Mouse (Mus musculus) MEL (cell line): ENCODE data around the gene Gtf2ird1. TPM values are rescaled to one million over a fixed set of nuclear protein-coding genes. Genes with fewer than 3 reads are reported as not detected.

Experiments
- DNase-seq: peaks from one replicate; pipeline ENCODE4 v3.0.0; 2011; ENCODE audit warnings: low read depth, low spot score
- H3K27ac ChIP-seq: 2 replicates; pipeline ENCODE4 v1.5.1; 2012; ENCODE audit warnings: low read depth, mild to moderate bottlenecking, control low read depth, low read length, moderate library complexity; ENCODE audit not compliant: control insufficient read depth
- H3K27me3 ChIP-seq, 2 experiments: fragments of 150-350 bp in 1 of 2; sonication (generic) in 1 of 2; 2 replicates each; pipeline ENCODE4 v1.6.1; 2012; ENCODE audit warnings: low read length in 2 of 2, mild to moderate bottlenecking in 2 of 2, improper control_type of control experiment in 1 of 2, moderate library complexity in 1 of 2; ENCODE audit not compliant: insufficient read depth in 2 of 2, control insufficient read depth in 1 of 2
- H3K36me3 ChIP-seq, 2 experiments: 2 replicates each; pipeline ENCODE4 v1.6.1; 2012 to 2014; ENCODE audit warnings: low read length in 2 of 2, improper control_type of control experiment in 1 of 2, inconsistent platforms in 1 of 2, mild to moderate bottlenecking in 1 of 2; ENCODE audit not compliant: insufficient read depth in 2 of 2, control insufficient read depth in 1 of 2
- H3K4me1 ChIP-seq, 2 experiments: fragments of 150-350 bp in 1 of 2; sonication (generic) in 1 of 2; 2 replicates each; pipeline ENCODE4 v1.6.1; 2012; ENCODE audit warnings: low read length in 2 of 2, improper control_type of control experiment in 1 of 2, mild to moderate bottlenecking in 1 of 2; ENCODE audit not compliant: insufficient read depth in 2 of 2, control insufficient read depth in 1 of 2
- H3K4me3 ChIP-seq, 2 experiments: fragments of 150-350 bp in 1 of 2; sonication (generic) in 1 of 2; 2 replicates each; pipeline ENCODE4 v1.5.1; 2012; ENCODE audit warnings: low read depth in 2 of 2, low read length in 2 of 2, mild to moderate bottlenecking in 2 of 2, moderate library complexity in 2 of 2, control low read depth in 1 of 2, improper control_type of control experiment in 1 of 2; ENCODE audit not compliant: control insufficient read depth in 1 of 2, insufficient read depth in 1 of 2
- H3K79me2 ChIP-seq: 2 replicates; pipeline ENCODE4 v1.6.1; 2012; ENCODE audit warnings: mild to moderate bottlenecking, low read length, moderate library complexity; ENCODE audit not compliant: control insufficient read depth, poor library complexity, insufficient read depth
- H3K9ac ChIP-seq: 2 replicates; pipeline ENCODE4 v1.6.1; 2012; ENCODE audit warnings: low read depth, mild to moderate bottlenecking, control low read depth, low read length, moderate library complexity; ENCODE audit not compliant: control insufficient read depth, poor library complexity, severe bottlenecking
- H3K9me3 ChIP-seq: fragments of 150-350 bp; sonication (generic); replicated peaks from 2 replicates; pipeline ENCODE4 v1.6.1; 2012; ENCODE audit warnings: mild to moderate bottlenecking, low read length, improper control_type of control experiment, moderate library complexity; ENCODE audit not compliant: insufficient read depth
- BHLHE40 ChIP-seq: IDR thresholded peaks from 2 replicates; pipeline ENCODE4 v1.6.1; 2012; ENCODE audit warnings: low read depth, mild to moderate bottlenecking, inconsistent platforms, low read length, improper control_type of control experiment, borderline replicate concordance
- ELF1 ChIP-seq: IDR thresholded peaks from 2 replicates; pipeline ENCODE4 v1.6.1; 2014; ENCODE audit warnings: low read depth, mild to moderate bottlenecking, inconsistent platforms, low read length, improper control_type of control experiment, moderate library complexity
- EP300 ChIP-seq, 2 experiments: IDR thresholded peaks; 2 replicates each; pipeline ENCODE4 v1.6.1; 2011; ENCODE audit warnings: improper control_type of control experiment in 2 of 2, low read length in 2 of 2, low read depth in 1 of 2, mild to moderate bottlenecking in 1 of 2
- ETS1 ChIP-seq: IDR thresholded peaks from 2 replicates; pipeline ENCODE4 v1.6.1; 2012; ENCODE audit warnings: low read depth, mild to moderate bottlenecking, inconsistent platforms, low read length, improper control_type of control experiment, moderate library complexity
- GABPA ChIP-seq: IDR thresholded peaks from 2 replicates; pipeline ENCODE4 v1.6.1; 2012; ENCODE audit warnings: low read depth, mild to moderate bottlenecking, inconsistent platforms, low read length, improper control_type of control experiment, moderate library complexity
- JUND ChIP-seq: IDR thresholded peaks from 2 replicates; pipeline ENCODE4 v1.6.1; 2011; ENCODE audit warnings: low read depth, mild to moderate bottlenecking, improper control_type of control experiment, low read length
- MAFK ChIP-seq: IDR thresholded peaks from 2 replicates; pipeline ENCODE4 v1.6.1; 2011; ENCODE audit warnings: low read depth, mild to moderate bottlenecking, low read length, improper control_type of control experiment, borderline replicate concordance
- MAX ChIP-seq: IDR thresholded peaks from 2 replicates; pipeline ENCODE4 v1.6.1; 2011; ENCODE audit warnings: low read length, improper control_type of control experiment
- MXI1 ChIP-seq: IDR thresholded peaks from 2 replicates; pipeline ENCODE4 v1.6.1; 2011; ENCODE audit warnings: mild to moderate bottlenecking, low read depth, low read length, improper control_type of control experiment
- MYB ChIP-seq: IDR thresholded peaks from 2 replicates; pipeline ENCODE4 v1.6.1; 2011; ENCODE audit warnings: mild to moderate bottlenecking, low read depth, low read length, improper control_type of control experiment
- MYC ChIP-seq: IDR thresholded peaks from 2 replicates; pipeline ENCODE4 v1.6.1; 2011; ENCODE audit warnings: low read depth, mild to moderate bottlenecking, low read length, improper control_type of control experiment, moderate library complexity
- NELFE ChIP-seq: IDR thresholded peaks from 2 replicates; pipeline ENCODE4 v1.6.1; 2011; ENCODE audit warnings: low read depth, low read length, improper control_type of control experiment
- NRF1 ChIP-seq: IDR thresholded peaks from 2 replicates; pipeline ENCODE4 v1.6.1; 2014; ENCODE audit warnings: low read depth, mild to moderate bottlenecking, inconsistent platforms, low read length, improper control_type of control experiment, moderate library complexity; ENCODE audit not compliant: poor library complexity, insufficient read depth, severe bottlenecking
- POLR2AphosphoS2 ChIP-seq: IDR thresholded peaks from 2 replicates; pipeline ENCODE4 v1.6.1; 2011; ENCODE audit warnings: low read length, improper control_type of control experiment
- POLR2AphosphoS5 ChIP-seq: IDR thresholded peaks from 2 replicates; pipeline ENCODE4 v1.6.1; 2012; ENCODE audit warnings: low read depth, borderline replicate concordance, mild to moderate bottlenecking, inconsistent platforms, low read length, moderate library complexity, mixed read lengths
- RAD21 ChIP-seq: IDR thresholded peaks from 2 replicates; pipeline ENCODE4 v1.6.1; 2011; ENCODE audit warnings: mild to moderate bottlenecking, low read depth, low read length, improper control_type of control experiment
- SMC3 ChIP-seq: IDR thresholded peaks from 2 replicates; pipeline ENCODE4 v1.6.1; 2011; ENCODE audit warnings: low read depth, low read length, improper control_type of control experiment
- TAL1 ChIP-seq: IDR thresholded peaks from 2 replicates; pipeline ENCODE4 v1.6.1; 2012; ENCODE audit warnings: mild to moderate bottlenecking, inconsistent platforms, low read length, moderate library complexity, mixed read lengths
- TBP ChIP-seq: IDR thresholded peaks from 2 replicates; pipeline ENCODE4 v1.8.0; 2011; ENCODE audit warnings: low read depth, low read length, improper control_type of control experiment
- TCF12 ChIP-seq: IDR thresholded peaks from 2 replicates; pipeline ENCODE4 v1.6.1; 2014; ENCODE audit warnings: low read depth, mild to moderate bottlenecking, inconsistent platforms, low read length, improper control_type of control experiment, moderate library complexity
- UBTF ChIP-seq: IDR thresholded peaks from 2 replicates; pipeline ENCODE4 v1.6.1; 2012; ENCODE audit warnings: low read depth, mild to moderate bottlenecking, inconsistent platforms, low read length, improper control_type of control experiment, moderate library complexity, borderline replicate concordance; ENCODE audit not compliant: insufficient read depth
- USF1 ChIP-seq: IDR thresholded peaks from 2 replicates; pipeline ENCODE4 v1.6.1; 2014; ENCODE audit warnings: low read depth, mild to moderate bottlenecking, inconsistent platforms, low read length, improper control_type of control experiment, moderate library complexity
- USF2 ChIP-seq, 2 experiments: IDR thresholded peaks; 2 replicates each; pipeline ENCODE4 v1.6.1; 2011 to 2012; ENCODE audit warnings: improper control_type of control experiment in 2 of 2, low read length in 2 of 2, borderline replicate concordance in 1 of 2, inconsistent platforms in 1 of 2, low read depth in 1 of 2, mild to moderate bottlenecking in 1 of 2; ENCODE audit not compliant: insufficient read depth in 1 of 2
- ZMIZ1 ChIP-seq: IDR thresholded peaks from 2 replicates; pipeline ENCODE4 v1.6.1; 2012; ENCODE audit warnings: low read depth, mild to moderate bottlenecking, inconsistent platforms, low read length, improper control_type of control experiment, moderate library complexity
- ZNF384 ChIP-seq: IDR thresholded peaks from 2 replicates; pipeline ENCODE4 v1.6.1; 2012; ENCODE audit warnings: low read depth, mild to moderate bottlenecking, inconsistent platforms, low read length, improper control_type of control experiment
- polyA plus RNA-seq, 2 experiments: library from polyadenylated mRNA; stranded (reverse) in 1 of 2; unstranded in 1 of 2; fragments of >175 nt in 1 of 2; fragments of >200 nt in 1 of 2; gene quantifications; 2 replicates each; pipeline versions ENCODE4 v1.2.1 to v1.2.4; 2012; ENCODE audit warnings: low replicate concordance in 2 of 2, low read depth in 1 of 2; ENCODE audit not compliant: insufficient read length in 2 of 2, insufficient read depth in 1 of 2, missing spikeins in 1 of 2
- total RNA-seq: library from RNA; depleted of rRNA; stranded (reverse); fragments of 300-350 nt; gene quantifications from 2 replicates; pipeline ENCODE4 v1.2.3, GENCODE M21; 2012

Gtf2ird1 gene
- total and polyA plus RNA-seq, 3 experiments = 15.2 to 54.7 TPM; not detected in 1

DNA sequence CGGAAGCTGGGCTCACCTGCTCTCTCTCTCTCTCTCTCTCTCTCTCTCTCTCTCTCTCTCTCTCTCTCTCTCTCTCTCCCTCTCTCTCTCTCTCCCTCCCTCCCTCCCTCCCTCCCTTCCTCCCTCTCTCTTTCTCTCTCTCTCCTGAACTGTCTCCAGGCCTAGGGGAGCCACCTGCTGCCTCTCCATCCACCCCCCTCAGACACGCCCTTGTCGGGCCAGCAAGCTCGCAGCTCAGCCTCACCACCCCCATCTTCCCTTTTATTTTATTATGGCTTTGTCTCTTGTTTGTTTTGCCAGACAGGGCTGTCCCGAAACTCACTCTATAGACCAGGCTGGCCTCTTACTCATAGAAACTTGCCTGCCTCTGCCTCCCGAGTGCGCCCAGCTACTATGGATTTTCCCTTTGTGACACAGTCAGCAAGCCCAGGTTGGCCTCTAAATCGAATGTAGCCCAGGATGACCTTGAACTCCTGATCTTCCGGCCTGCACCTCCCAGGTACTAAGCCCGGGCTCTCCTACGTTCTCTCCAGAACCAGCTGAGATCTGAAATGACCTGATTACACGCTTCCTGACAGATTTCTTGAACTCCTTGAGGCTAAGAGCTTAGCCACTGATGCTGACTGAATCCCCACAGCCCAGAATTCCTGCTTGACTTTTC, 34.1 kb downstream of the Gtf2ird1 start:
- Histone ChIP-seq H3K9me3 (no peaks in the 10 kb centered on the region), H3K27ac (no peak overlapping the region), H3K27me3 (no peaks in the 10 kb centered on the region), H3K36me3 (no peaks in the 10 kb centered on the region), H3K4me1 (no peaks in the 10 kb centered on the region), H3K79me2 (no peaks in the 10 kb centered on the region), H3K4me3 (no peak overlapping the region), H3K9ac (no peak overlapping the region)
- TF ChIP-seq EP300 (IDR thresholded peaks at IDR 0.05; ENCODE audit: low read depth in 1 of 2, low read length in 2 of 2) (no peak), POLR2AphosphoS5 (no peak), ETS1 (no peak), NELFE (no peak), RAD21 (no peak), TBP (no peak), GABPA (no peak), UBTF (no peak), SMC3 (no peak), NRF1 (no peak), TAL1 (no peak), ZMIZ1 (no peak)
- DNase-seq = no peak

DNA sequence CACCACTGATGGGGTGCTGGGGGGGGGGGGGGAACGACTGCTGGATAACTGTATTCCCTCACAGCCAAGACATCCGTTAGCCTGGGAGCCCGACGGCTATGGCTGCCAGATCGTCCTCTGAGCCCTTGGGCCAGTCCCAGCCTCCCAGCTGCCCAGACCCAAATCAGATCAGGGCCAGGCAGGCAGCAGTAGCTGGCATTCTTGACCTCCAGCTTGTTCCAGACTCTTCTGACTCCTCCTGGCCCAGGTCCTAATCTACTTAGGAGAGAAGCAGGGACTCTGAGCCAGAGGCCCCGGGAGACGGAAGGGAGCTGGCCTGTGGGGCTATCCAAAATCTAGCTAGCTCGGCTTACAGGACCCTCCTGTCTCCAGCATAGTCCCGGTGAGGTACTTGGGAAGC, 35.5 kb downstream of the Gtf2ird1 start:
- H3K4me3 ChIP-seq = no peak overlapping the region
- TF ChIP-seq TAL1 (no peak), ZNF384 (no peak), JUND (no peak), MYC (no peak), USF1 (no peak), MYB (no peak), EP300 (IDR thresholded peaks at IDR 0.05; ENCODE audit: low read depth in 1 of 2, low read length in 2 of 2) (no peak), TCF12 (no peak), BHLHE40 (no peak), MXI1 (no peak), POLR2AphosphoS2 (no peak), ELF1 (no peak), USF2 (IDR thresholded peaks at IDR 0.05; ENCODE audit: borderline replicate concordance in 1 of 2, insufficient read depth in 1 of 2, low read depth in 1 of 2, low read length in 2 of 2) (no peak), MAX (no peak), SMC3 (no peak), MAFK (no peak), TBP (no peak)
- TF ChIP-seq, all 39 proteins: peak for 0
- H3K27ac ChIP-seq = no peak overlapping the region
- H3K79me2 ChIP-seq = no peaks in the 10 kb centered on the region
- H3K9ac ChIP-seq = no peak overlapping the region
- H3K27me3 ChIP-seq = no peaks in the 10 kb centered on the region
- H3K36me3 ChIP-seq = no peaks in the 10 kb centered on the region
- H3K9me3 ChIP-seq = no peaks in the 10 kb centered on the region
- H3K4me1 ChIP-seq = no peaks in the 10 kb centered on the region
- DNase-seq = no peak
